Mouse (Mus musculus): ENCODE data around the gene Cyfip2. TPM values are rescaled to one million over a fixed set of nuclear protein-coding genes. Genes with fewer than 3 reads are reported as not detected.
"Not testable (repeated sequence)": the region's sequence is repeated elsewhere in the genome, so short reads cannot be mapped to it uniquely, and the experiment has no call there.

Gene Cyfip2
- polyA plus RNA-seq, 1 experiment from 2014 or later, result 14.7 TPM

DNA sequence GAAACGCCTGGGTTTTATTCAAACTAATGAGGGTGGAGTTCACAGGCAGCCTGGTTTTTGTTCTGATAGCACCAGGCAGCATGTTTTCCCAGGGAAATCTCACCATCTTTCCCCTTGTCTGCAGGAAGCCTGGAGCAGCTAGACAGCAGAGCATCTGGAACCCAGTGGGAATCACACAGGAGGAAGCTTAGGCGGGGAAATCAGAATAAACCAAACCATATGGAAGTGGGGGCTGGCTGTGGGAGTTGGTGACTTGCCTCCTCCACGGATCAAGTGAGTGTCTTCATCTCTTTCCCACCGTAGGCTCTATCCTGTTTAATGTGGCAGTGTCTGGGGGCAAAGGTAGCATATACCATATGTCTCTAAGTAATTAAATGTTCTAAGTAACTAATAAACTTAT is 127.2 kb downstream of the Cyfip2 start:
- DNase-seq (ENCODE audit: low spot score), result no peak

DNA sequence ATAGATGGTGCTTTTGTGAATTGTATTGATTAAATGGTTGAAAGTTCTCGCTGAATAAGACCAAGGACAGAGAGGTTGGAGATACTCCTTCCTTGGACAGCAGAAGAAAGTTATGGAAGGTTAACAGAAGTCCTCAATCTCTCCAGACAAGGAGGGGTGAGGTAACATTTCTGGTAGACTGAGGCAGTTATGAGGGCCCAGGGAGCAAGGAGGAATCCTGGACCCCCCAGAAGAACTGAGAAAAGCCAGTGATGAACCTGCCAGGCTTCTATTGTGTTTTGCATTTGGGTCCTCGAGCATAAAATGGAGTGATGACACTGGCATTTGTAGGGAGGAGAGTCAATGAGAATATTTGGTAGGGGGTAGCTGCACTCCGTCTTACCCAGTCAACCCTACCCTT is 127.7 kb downstream of the Cyfip2 start:
- Histone ChIP-seq H3K27me3 (ENCODE audit: low read depth, poor library complexity, severe bottlenecking) (no peaks in the 10 kb centered on the region), H3K9me3 (replicated peaks) (no peaks in the 10 kb centered on the region), H3K4me3 (no peak overlapping the region), H3K36me3 (no peaks in the 10 kb centered on the region), H3K4me1 (peaks cover 11% of the 10 kb centered on the region), H3K27ac (peak overlapping the region; percentile 11; the same call in 1 of the 2 replicates)
- WGBS, result 79% methylated on average over 3 of the region's 3 CpGs
- DNase-seq (ENCODE audit: low spot score), result no peak

More for the DNA sequence above, 127.2 kb downstream of the Cyfip2 start:
- H3K27me3 ChIP-seq (ENCODE audit: low read depth, poor library complexity, severe bottlenecking), result no peaks in the 10 kb centered on the region
- H3K9me3 ChIP-seq (replicated peaks), result no peaks in the 10 kb centered on the region
- peak overlapping the region; percentile 11; the same call in 1 of the 2 replicates for H3K27ac ChIP-seq
- WGBS, result 18% methylated on average over 4 of the region's 4 CpGs
- peaks cover 12% of the 10 kb centered on the region for H3K4me1 ChIP-seq
- no peaks in the 10 kb centered on the region for H3K36me3 ChIP-seq
- H3K4me3 ChIP-seq, result no peak overlapping the region

DNA sequence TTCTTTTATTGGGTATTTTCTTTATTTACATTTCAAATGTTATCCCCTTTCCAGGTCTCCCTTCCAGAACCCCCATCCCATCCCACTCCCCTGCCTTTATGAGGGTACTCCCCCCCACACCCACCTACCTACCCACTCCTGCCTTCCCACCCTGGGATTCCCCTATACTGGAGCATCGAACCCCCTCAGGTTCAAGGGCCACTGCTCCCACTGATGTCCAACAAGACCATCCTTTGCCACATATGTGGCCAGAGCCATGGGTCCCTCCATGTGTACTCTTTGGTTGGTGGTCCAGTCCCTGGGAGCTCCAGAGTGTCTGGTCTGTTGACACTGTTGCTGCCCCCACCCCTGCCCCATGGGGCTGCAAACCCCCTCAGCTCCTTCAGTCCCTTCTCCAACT is 130.6 kb downstream of the Cyfip2 start:
- H3K36me3 ChIP-seq; H3K27ac ChIP-seq; DNase-seq (ENCODE audit: low spot score); H3K4me3 ChIP-seq; H3K4me1 ChIP-seq; H3K9me3 ChIP-seq (replicated peaks); H3K27me3 ChIP-seq (ENCODE audit: low read depth, poor library complexity, severe bottlenecking): not testable (repeated sequence)
- WGBS, result 84% methylated on average over 1 of the region's 1 CpGs

DNA sequence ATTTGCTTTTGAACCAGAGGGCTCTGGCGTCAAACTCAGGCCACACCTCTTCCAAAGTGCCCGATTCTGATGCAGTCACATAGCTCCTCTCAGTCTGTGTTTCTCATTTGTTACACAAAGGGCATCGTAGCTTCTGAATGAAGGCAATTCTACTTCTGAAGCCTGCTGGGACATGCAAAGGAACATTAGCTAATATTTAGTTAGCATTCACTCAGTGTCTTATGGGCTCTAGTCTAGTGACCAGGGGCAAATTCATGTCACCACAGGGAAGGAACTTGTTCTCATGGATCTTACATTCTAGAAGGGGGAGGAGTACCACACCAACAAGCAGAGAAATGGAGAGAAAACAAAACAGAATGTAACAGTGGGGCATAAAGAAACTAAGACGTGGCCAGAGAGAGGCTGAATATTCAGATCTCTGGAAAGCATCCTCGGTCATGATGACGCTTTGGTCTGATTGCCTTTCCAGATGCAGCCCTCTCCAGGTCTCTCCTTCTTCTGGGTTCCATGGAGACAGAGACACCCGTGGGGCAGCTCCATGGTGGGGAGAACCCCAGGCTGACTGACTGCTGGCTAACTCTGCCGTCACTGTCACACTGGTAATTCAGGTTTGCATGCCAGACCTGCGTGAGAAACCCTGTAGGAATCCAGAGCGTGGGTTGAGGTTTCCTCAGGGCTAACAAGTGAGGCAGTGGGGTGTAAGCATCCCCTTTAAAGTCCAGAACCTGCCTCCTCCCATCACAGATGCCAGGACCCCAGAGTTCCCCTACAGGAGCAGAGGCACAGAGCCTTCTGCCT is 135.2 kb downstream of the Cyfip2 start:
- 83% methylated on average over 10 of the region's 10 CpGs for WGBS
- Histone ChIP-seq H3K4me1 (no peaks in the 10 kb centered on the region), H3K27ac (no peak overlapping the region), H3K36me3 (no peaks in the 10 kb centered on the region), H3K9me3 (replicated peaks) (no peaks in the 10 kb centered on the region), H3K27me3 (ENCODE audit: low read depth, poor library complexity, severe bottlenecking) (no peaks in the 10 kb centered on the region), H3K4me3 (no peak overlapping the region)
- DNase-seq (ENCODE audit: low spot score), result no peak

DNA sequence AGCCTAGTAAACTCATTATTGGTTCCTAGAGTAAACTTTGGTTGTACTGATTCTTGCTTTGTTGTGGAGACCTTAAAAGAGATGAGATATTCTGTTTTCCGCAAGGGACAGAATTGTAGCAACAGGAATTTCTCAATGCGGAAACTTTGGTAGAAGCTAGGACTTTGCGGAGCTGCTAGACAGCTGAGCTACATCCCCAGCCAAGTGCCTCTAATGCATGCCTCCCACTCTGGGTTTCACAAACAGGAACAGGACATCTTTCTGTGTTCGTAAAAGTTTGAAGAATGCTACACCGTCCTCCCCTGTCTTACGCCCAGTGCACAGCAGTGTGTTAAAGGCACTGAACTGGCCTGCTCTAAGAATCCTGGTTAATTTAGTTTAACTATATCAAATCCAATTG is 136.5 kb downstream of the Cyfip2 start:
- Histone ChIP-seq H3K27me3 (ENCODE audit: low read depth, poor library complexity, severe bottlenecking) (no peaks in the 10 kb centered on the region), H3K4me3 (no peak overlapping the region), H3K36me3 (no peaks in the 10 kb centered on the region), H3K9me3 (replicated peaks) (no peaks in the 10 kb centered on the region), H3K4me1 (no peaks in the 10 kb centered on the region), H3K27ac (no peak overlapping the region)
- WGBS, result 94% methylated on average over 6 of the region's 6 CpGs
- no peak for DNase-seq (ENCODE audit: low spot score)

DNA sequence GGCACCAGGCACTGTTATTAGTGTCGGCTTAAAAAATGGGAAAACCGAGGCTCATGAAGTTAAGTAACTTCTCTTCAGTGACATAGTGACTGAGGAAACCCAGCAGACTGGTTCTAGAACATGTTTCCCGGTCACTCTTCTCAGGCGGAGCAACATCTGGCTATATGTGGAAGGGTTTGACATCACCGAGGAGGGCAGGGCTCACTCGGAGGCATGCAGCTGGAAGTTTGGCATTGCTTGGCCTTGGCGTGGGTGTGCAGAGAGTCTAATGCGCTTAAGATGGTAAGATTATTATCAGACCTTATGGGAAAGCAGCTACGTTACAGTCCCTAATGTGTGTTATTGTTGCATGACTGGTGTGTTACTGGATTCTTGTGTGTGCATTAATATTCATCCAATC is 140.5 kb downstream of the Cyfip2 start:
- H3K9me3 ChIP-seq (replicated peaks), result no peaks in the 10 kb centered on the region
- H3K4me1 ChIP-seq, result peaks cover 7% of the 10 kb centered on the region; the same call in 1 of the 2 replicates
- H3K27me3 ChIP-seq (ENCODE audit: low read depth, poor library complexity, severe bottlenecking), result peaks cover 15% of the 10 kb centered on the region
- no peak overlapping the region for H3K27ac ChIP-seq
- DNase-seq (ENCODE audit: low spot score), result no peak
- H3K4me3 ChIP-seq, result no peak overlapping the region
- 95% methylated on average over 9 of the region's 9 CpGs for WGBS
- H3K36me3 ChIP-seq, result no peaks in the 10 kb centered on the region

DNA sequence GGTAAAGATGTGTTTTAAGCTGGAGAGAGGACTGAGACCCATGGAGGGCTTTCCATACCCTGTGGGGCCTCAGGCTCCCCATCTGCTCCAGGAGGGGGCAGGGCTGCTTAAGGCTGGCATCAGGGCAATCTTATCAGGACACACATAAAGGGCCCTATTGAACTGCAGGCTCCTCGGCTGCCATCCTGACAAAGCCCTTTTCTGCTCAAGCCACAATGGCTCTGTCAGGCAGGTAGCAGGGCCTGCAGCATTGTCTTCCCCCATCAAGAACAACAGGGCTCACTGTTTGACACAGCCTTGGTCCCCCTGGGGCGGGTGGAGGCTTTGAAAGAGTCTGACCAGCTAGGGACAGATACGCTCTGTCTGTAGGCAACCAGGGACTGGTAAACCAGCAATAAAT is 142.8 kb downstream of the Cyfip2 start:
- Histone ChIP-seq H3K36me3 (no peaks in the 10 kb centered on the region), H3K4me3 (no peak overlapping the region), H3K4me1 (peaks cover 16% of the 10 kb centered on the region), H3K27ac (no peak overlapping the region), H3K9me3 (replicated peaks) (no peaks in the 10 kb centered on the region), H3K27me3 (ENCODE audit: low read depth, poor library complexity, severe bottlenecking) (peaks cover 37% of the 10 kb centered on the region)
- DNase-seq (ENCODE audit: low spot score), result no peak
- 72% methylated on average over 3 of the region's 3 CpGs for WGBS

DNA sequence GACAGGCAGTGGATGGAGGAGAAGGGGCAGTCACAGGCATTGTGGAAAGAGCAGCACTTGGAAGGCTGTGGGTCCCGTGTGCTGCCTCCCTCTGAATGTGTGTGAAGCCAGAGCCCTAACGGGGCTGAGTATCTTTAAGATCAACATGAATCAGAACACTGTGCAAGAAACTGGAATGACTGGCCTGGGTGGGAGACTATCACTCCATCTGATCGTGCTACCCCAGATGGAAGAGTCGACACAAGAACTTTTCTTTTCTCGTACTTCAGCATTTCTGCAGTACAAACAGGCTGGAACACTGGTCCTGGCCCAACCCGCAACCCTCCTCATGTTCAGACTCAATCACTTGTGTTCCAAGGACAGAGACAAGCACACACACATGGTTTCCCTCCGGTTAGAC is 144.2 kb downstream of the Cyfip2 start:
- Histone ChIP-seq H3K27ac (no peak overlapping the region), H3K27me3 (ENCODE audit: low read depth, poor library complexity, severe bottlenecking) (peaks cover 50% of the 10 kb centered on the region), H3K4me3 (no peak overlapping the region), H3K9me3 (replicated peaks) (no peaks in the 10 kb centered on the region), H3K36me3 (no peaks in the 10 kb centered on the region), H3K4me1 (peaks cover 16% of the 10 kb centered on the region)
- no peak for DNase-seq (ENCODE audit: low spot score)
- 94% methylated on average over 7 of the region's 7 CpGs for WGBS

DNA sequence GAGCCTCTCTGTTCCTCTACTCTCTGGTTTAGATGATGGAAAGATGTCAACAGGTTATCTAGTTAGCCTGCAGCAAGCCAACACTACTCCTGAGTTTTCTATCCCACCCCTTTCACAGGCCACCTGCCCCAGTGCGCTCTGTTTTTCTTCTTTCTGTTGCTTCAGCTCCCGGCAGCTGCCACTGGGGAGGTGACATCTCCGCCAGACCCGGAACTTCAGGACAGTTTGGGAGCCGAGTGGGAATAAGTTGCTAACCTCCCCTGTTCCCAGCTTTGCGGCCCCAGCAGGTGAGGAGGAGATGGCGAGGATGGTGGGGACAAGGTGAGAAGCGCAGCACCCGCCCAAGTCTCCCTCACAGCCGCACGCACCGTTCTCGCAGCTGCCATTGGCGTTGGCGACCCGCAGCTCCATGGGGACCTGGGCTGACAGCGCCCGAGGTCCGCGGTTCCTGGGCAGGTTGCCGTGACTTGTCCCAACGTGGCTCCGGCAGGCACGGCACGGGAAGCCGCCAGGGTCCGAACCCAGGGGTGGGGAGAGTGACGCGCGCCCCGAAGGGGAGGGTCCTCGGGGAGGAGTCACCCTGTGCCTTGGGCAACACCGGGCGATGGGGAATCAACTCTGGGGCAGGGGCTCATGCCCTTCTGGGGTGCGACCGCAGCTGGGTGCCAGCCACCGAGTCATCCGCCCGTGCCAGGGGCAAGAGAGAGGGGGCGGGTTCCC is 146.6 kb downstream of the Cyfip2 start, which contains the start of gene Nipal4:
Nipal4 (minus strand) TSS at position 643 of the 720 bp plus-strand sequence.
- Histone ChIP-seq H3K36me3 (no peaks in the 10 kb centered on the region), H3K27me3 (ENCODE audit: low read depth, poor library complexity, severe bottlenecking) (peaks cover 55% of the 10 kb centered on the region), H3K4me3 (peak within 1 kb of the TSS; percentile 65), H3K27ac (peak within 1 kb of the TSS; percentile 59), H3K4me1 (peaks cover 16% of the 10 kb centered on the region), H3K9me3 (replicated peaks) (no peaks in the 10 kb centered on the region)
- under 1% methylated on average over 40 of the region's 40 CpGs for WGBS
- DNase-seq (ENCODE audit: low spot score), result peak; percentile 50

DNA sequence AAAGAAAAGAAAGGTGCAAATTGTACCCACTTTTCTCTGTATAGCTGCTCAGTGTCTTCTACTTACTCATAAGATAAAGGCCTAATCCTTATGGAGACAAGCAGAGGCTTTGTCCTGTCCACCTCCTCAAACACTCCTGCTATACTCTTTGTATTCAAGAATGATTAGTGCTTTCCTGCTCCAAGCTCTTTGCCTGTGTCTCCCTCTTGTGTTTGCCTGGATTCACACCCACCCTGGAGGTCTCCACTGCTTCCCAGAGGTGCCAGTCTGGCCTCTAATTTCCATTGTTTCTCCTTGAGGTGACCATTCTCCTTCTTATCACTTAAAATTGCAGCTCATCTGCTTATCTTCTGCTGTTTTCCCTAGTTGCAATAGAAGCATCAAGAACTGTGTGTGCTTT is 155.2 kb downstream of the Cyfip2 start:
- no peaks in the 10 kb centered on the region for H3K27me3 ChIP-seq (ENCODE audit: low read depth, poor library complexity, severe bottlenecking)
- H3K4me1 ChIP-seq, result no peaks in the 10 kb centered on the region
- no peaks in the 10 kb centered on the region for H3K36me3 ChIP-seq
- H3K4me3 ChIP-seq, result no peak overlapping the region
- H3K27ac ChIP-seq, result no peak overlapping the region
- no peak for DNase-seq (ENCODE audit: low spot score)
- H3K9me3 ChIP-seq (replicated peaks), result no peaks in the 10 kb centered on the region

DNA sequence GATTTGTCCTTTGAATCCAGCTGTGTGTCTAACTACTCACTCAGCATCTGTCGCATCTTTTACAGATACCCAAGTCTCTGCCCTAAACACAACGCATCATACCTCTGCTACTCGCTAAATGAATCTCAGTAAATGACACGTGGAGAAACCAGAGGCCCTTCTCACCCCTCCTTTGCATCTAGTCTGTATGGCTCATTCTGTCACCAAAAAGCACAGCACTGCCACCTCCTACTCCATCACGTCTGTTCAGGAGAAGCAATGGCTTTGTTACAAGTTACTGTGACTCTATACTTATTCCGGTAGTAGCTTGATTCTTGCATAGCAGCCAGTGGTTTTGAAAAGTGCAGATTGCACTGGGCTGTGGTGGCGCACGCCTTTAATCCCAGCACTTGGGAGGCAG is 155.7 kb downstream of the Cyfip2 start:
- 88% methylated on average over 8 of the region's 8 CpGs for WGBS
- Histone ChIP-seq H3K36me3 (no peaks in the 10 kb centered on the region), H3K4me3 (no peak overlapping the region), H3K4me1 (no peaks in the 10 kb centered on the region), H3K27me3 (ENCODE audit: low read depth, poor library complexity, severe bottlenecking) (no peaks in the 10 kb centered on the region), H3K9me3 (replicated peaks) (no peaks in the 10 kb centered on the region), H3K27ac (no peak overlapping the region)
- DNase-seq (ENCODE audit: low spot score), result no peak

DNA sequence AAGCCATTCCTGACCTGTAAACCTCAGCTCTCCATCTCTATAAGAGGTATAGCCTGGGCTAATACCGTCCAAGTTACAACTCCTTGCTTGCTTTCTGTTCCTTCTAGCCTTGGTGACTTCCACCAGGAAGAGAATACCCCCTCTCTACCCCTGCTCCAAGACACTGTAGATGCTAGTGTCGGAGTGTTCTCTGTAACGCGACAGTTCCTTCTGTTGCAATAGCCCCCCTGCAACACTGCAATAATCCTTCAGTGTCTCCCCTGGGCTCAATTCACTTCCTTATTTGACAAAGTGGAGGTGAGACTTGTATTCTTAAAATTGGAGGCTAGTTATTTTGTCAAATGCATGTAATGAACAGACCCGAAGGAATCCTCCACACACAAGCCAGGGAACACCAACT is 166.0 kb downstream of the Cyfip2 start:
- Histone ChIP-seq H3K4me1 (no peaks in the 10 kb centered on the region), H3K27ac (no peak overlapping the region), H3K27me3 (ENCODE audit: low read depth, poor library complexity, severe bottlenecking) (no peaks in the 10 kb centered on the region), H3K36me3 (peaks cover 31% of the 10 kb centered on the region), H3K4me3 (no peak overlapping the region), H3K9me3 (replicated peaks) (no peaks in the 10 kb centered on the region)
- WGBS, result 91% methylated on average over 5 of the region's 5 CpGs
- no peak for DNase-seq (ENCODE audit: low spot score)

DNA sequence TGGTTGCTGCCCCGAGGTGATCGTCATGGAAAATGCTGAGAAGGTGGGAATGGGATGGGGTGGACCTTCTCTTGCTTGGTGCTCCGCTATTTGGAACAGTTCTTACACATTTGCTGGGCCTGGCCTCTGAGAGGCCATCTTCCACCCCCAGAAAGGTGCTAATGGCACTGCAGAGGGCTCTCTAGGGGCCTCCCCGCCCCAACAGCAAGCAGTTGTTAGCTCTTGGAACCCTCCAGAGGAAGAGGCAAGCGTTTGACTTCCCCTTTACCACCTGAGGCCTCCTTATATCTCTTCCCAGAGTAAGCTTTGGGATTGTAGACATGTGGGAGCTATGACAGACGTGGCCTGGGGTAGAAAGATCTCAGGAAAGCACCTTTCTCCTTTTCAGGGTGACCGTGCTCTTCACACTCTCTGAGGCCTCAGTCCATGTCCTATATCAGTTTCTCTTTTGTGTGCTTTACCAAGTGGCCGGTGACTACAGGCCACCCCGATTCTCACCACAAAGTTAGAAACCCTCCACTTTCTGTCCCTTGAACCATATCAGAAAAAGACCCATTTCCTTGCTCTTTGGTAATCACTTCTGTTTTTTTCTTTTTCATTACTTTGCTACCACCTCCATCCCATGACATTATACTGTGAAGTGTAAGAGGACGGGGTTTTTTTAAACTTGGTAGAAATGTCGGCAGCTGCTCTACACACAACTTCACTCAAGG is 167.3 kb downstream of the Cyfip2 start:
- 88% methylated on average over 11 of the region's 11 CpGs for WGBS
- Histone ChIP-seq H3K27ac (no peak overlapping the region), H3K9me3 (replicated peaks) (no peaks in the 10 kb centered on the region), H3K27me3 (ENCODE audit: low read depth, poor library complexity, severe bottlenecking) (no peaks in the 10 kb centered on the region), H3K4me1 (no peaks in the 10 kb centered on the region), H3K4me3 (no peak overlapping the region), H3K36me3 (peaks cover 43% of the 10 kb centered on the region)
- no peak for DNase-seq (ENCODE audit: low spot score)

All from limb, embryonic 10.5 days (tissue).